Mouse (Mus musculus): ENCODE results near the gene Rbm34. TPM values are rescaled to one million over a fixed set of nuclear protein-coding genes. Genes with fewer than 3 reads are reported as not detected.
"Not testable (repeated sequence)": the region's sequence is repeated elsewhere in the genome, so short reads cannot be mapped to it uniquely, and the experiment has no call there.

Gene Rbm34
- polyA plus RNA-seq (2015; fragmentation: Nextera tagmentation; extraction: Ambion mirVana): 26.4 and 26.6 TPM in 2 replicates

- H3K9ac ChIP-seq: peak within 1 kb of the TSS; percentile 89
- H3K4me3 ChIP-seq: peak within 1 kb of the TSS; percentile 94
- H3K9me3 ChIP-seq: no peaks in the 10 kb centered on the region
- H3K4me1 ChIP-seq (replicated peaks): peaks cover 14% of the 10 kb centered on the region
- under 1% methylated on average over 50 of the region's 50 CpGs for WGBS
- H3K27me3 ChIP-seq: no peaks in the 10 kb centered on the region
- peak within 1 kb of the TSS; percentile 90 for H3K4me2 ChIP-seq
- H3K36me3 ChIP-seq: peaks cover 34% of the 10 kb centered on the region
- H3K27ac ChIP-seq (replicated peaks): peak within 1 kb of the TSS; percentile 91
- ATAC-seq (ENCODE audit: low read depth): peak; percentile 97
Measured at GRCm38 (mm10) chr8:126970579-126971313, at the start of gene Rbm34. Rbm34 (minus strand) TSS chr8:126971071.

- no peak overlapping the region for H3K4me3 ChIP-seq
- H3K27me3 ChIP-seq: no peaks in the 10 kb centered on the region
- H3K9me3 ChIP-seq: no peaks in the 10 kb centered on the region
- no peaks in the 10 kb centered on the region for H3K4me1 ChIP-seq (replicated peaks)
- H3K4me2 ChIP-seq: no peak overlapping the region
- no peaks in the 10 kb centered on the region for H3K36me3 ChIP-seq
- 59% methylated on average over 9 of the region's 9 CpGs for WGBS
- H3K27ac ChIP-seq (replicated peaks): no peak overlapping the region
- ATAC-seq (ENCODE audit: low read depth): no peak
- H3K9ac ChIP-seq: no peak overlapping the region
Measured at GRCm38 (mm10) chr8:127011668-127012067, 40.8 kb upstream of the Rbm34 start.

- 57% methylated on average over 1 of the region's 1 CpGs for whole genome bisulfite sequencing
- Histone ChIP-seq H3K9ac (no peak overlapping the region), H3K27ac (replicated peaks) (0 out of 2 replicates have a peak overlapping the region, but pooled peaks have one; percentile 18), H3K36me3 (no peaks in the 10 kb centered on the region), H3K4me1 (replicated peaks) (no peaks in the 10 kb centered on the region), H3K27me3 (no peaks in the 10 kb centered on the region), H3K9me3 (no peaks in the 10 kb centered on the region), H3K4me3 (no peak overlapping the region), H3K4me2 (no peak overlapping the region)
- no peak for ATAC-seq (ENCODE audit: low read depth)
Measured at GRCm38 (mm10) chr8:126994506-126994905, 23.6 kb upstream of the Rbm34 start.

- Histone ChIP-seq H3K4me3 (no peak overlapping the region), H3K27ac (replicated peaks) (no peak overlapping the region), H3K36me3 (no peaks in the 10 kb centered on the region), H3K4me1 (replicated peaks) (peaks cover 5% of the 10 kb centered on the region), H3K9me3 (no peaks in the 10 kb centered on the region), H3K9ac (no peak overlapping the region), H3K27me3 (no peaks in the 10 kb centered on the region), H3K4me2 (no peak overlapping the region)
- ATAC-seq (ENCODE audit: low read depth): no peak
- 81% methylated on average over 5 of the region's 5 CpGs for WGBS
Measured at GRCm38 (mm10) chr8:126989363-126990153, 18.7 kb upstream of the Rbm34 start.

- no peak overlapping the region for H3K4me2 ChIP-seq
- ATAC-seq (ENCODE audit: low read depth): no peak
- peaks cover 5% of the 10 kb centered on the region for H3K4me1 ChIP-seq (replicated peaks)
- H3K4me3 ChIP-seq: no peak overlapping the region
- WGBS: 61% methylated on average over 16 of the region's 16 CpGs
- H3K27me3 ChIP-seq: no peaks in the 10 kb centered on the region
- H3K27ac ChIP-seq (replicated peaks): no peak overlapping the region
- H3K36me3 ChIP-seq: no peaks in the 10 kb centered on the region
- no peak overlapping the region for H3K9ac ChIP-seq
- H3K9me3 ChIP-seq: no peaks in the 10 kb centered on the region
Measured at GRCm38 (mm10) chr8:126988346-126989006, 17.6 kb upstream of the Rbm34 start.

GRCm38 (mm10) chr8:126986495-126986894 lies 15.6 kb upstream of the Rbm34 start:
- H3K27me3 ChIP-seq: no peaks in the 10 kb centered on the region
- no peaks in the 10 kb centered on the region for H3K36me3 ChIP-seq
- H3K4me3 ChIP-seq: no peak overlapping the region
- no peak overlapping the region for H3K4me2 ChIP-seq
- 0 out of 2 replicates have a peak, but pooled peaks have one; percentile 50 for ATAC-seq (ENCODE audit: low read depth)
- H3K4me1 ChIP-seq (replicated peaks): peaks cover 5% of the 10 kb centered on the region
- WGBS: 4% methylated on average over 12 of the region's 12 CpGs
- no peak overlapping the region for H3K9ac ChIP-seq
- no peak overlapping the region for H3K27ac ChIP-seq (replicated peaks)
- H3K9me3 ChIP-seq: no peaks in the 10 kb centered on the region

- Histone ChIP-seq H3K4me2 (no peak overlapping the region), H3K9me3 (no peaks in the 10 kb centered on the region), H3K27ac (replicated peaks) (no peak overlapping the region), H3K4me3 (no peak overlapping the region), H3K27me3 (peaks cover 32% of the 10 kb centered on the region), H3K36me3 (no peaks in the 10 kb centered on the region), H3K4me1 (replicated peaks) (no peaks in the 10 kb centered on the region), H3K9ac (no peak overlapping the region)
- 62% methylated on average over 5 of the region's 5 CpGs for WGBS
- no peak for ATAC-seq (ENCODE audit: low read depth)
Measured at GRCm38 (mm10) chr8:126980046-126980445, 9.2 kb upstream of the Rbm34 start.

GRCm38 (mm10) chr8:126979091-126979920 lies 8.4 kb upstream of the Rbm34 start:
- Histone ChIP-seq H3K9me3 (no peaks in the 10 kb centered on the region), H3K27ac (replicated peaks) (no peak overlapping the region), H3K9ac (0 out of 2 replicates have a peak overlapping the region, but pooled peaks have one; percentile 34), H3K4me1 (replicated peaks) (no peaks in the 10 kb centered on the region), H3K27me3 (peaks cover 32% of the 10 kb centered on the region), H3K4me3 (peak overlapping the region; percentile 16), H3K36me3 (no peaks in the 10 kb centered on the region), H3K4me2 (peak overlapping the region; percentile 44)
- WGBS: 28% methylated on average over 27 of the region's 27 CpGs
- ATAC-seq (ENCODE audit: low read depth): no peak

- H3K36me3 ChIP-seq; H3K4me1 ChIP-seq (replicated peaks); H3K27ac ChIP-seq (replicated peaks); H3K9ac ChIP-seq; H3K9me3 ChIP-seq; H3K4me3 ChIP-seq; ATAC-seq (ENCODE audit: low read depth): not testable (repeated sequence)
- peaks cover 32% of the 10 kb centered on the region for H3K27me3 ChIP-seq
- 39% methylated on average over 3 of the region's 3 CpGs for WGBS
- H3K4me2 ChIP-seq: 0 out of 2 replicates have a peak overlapping the region, but pooled peaks have one; percentile 44
Measured at GRCm38 (mm10) chr8:126978535-126978934, 7.7 kb upstream of the Rbm34 start.

GRCm38 (mm10) chr8:126978028-126978427 lies 7.2 kb upstream of the Rbm34 start:
- H3K9ac ChIP-seq: no peak overlapping the region
- 84% methylated on average over 10 of the region's 10 CpGs for WGBS
- no peak overlapping the region for H3K4me2 ChIP-seq
- ATAC-seq (ENCODE audit: low read depth): no peak
- no peaks in the 10 kb centered on the region for H3K4me1 ChIP-seq (replicated peaks)
- peaks cover 32% of the 10 kb centered on the region for H3K27me3 ChIP-seq
- no peak overlapping the region for H3K27ac ChIP-seq (replicated peaks)
- H3K36me3 ChIP-seq: no peaks in the 10 kb centered on the region
- no peaks in the 10 kb centered on the region for H3K9me3 ChIP-seq
- no peak overlapping the region for H3K4me3 ChIP-seq

- ATAC-seq (ENCODE audit: low read depth): no peak
- WGBS: 66% methylated on average over 8 of the region's 8 CpGs
- no peaks in the 10 kb centered on the region for H3K36me3 ChIP-seq
- no peak overlapping the region for H3K4me2 ChIP-seq
- H3K4me1 ChIP-seq (replicated peaks): no peaks in the 10 kb centered on the region
- H3K27ac ChIP-seq (replicated peaks): no peak overlapping the region
- H3K9me3 ChIP-seq: no peaks in the 10 kb centered on the region
- no peak overlapping the region for H3K4me3 ChIP-seq
- no peak overlapping the region for H3K9ac ChIP-seq
- H3K27me3 ChIP-seq: peaks cover 32% of the 10 kb centered on the region
Measured at GRCm38 (mm10) chr8:126976608-126977348, 5.9 kb upstream of the Rbm34 start.

Measured in neural tube, embryonic 13.5 days (tissue).